Mouse (Mus musculus) limb, embryonic 14.5 days (tissue): ENCODE measurements around the gene Exoc3. TPM values are rescaled to one million over a fixed set of nuclear protein-coding genes. Genes with fewer than 3 reads are reported as not detected.

Source experiments
- ATAC-seq: fragments of 200-750 bp; cut with Nextera tagmentation; 2 replicates; pipeline ENCODE4 v1.8.0; 2017; ENCODE audit warnings: low read depth, moderate number of reproducible peaks, moderate TSS enrichment; ENCODE audit not compliant: low FRiP score
- DNase-seq: peaks from one replicate; pipeline ENCODE4 v3.0.0-alpha.2; 2015; ENCODE audit warnings: low spot score
- H3K27ac ChIP-seq: fragments of 300-500 bp; sonication (generic); replicated peaks from 2 replicates; pipeline ENCODE4 v1.5.1; 2014; ENCODE audit warnings: low read depth, mild to moderate bottlenecking, low read length, moderate library complexity, mixed read lengths
- H3K27me3 ChIP-seq: fragments of 300-500 bp; sonication (generic); 2 replicates; pipeline ENCODE4 v1.6.1; 2014; ENCODE audit warnings: low read length, mixed read lengths; ENCODE audit not compliant: control insufficient read depth, insufficient read depth
- H3K36me3 ChIP-seq: fragments of 300-500 bp; sonication (generic); 2 replicates; pipeline ENCODE4 v1.6.1; 2014; ENCODE audit warnings: mild to moderate bottlenecking, low read length, moderate library complexity, mixed read lengths; ENCODE audit not compliant: control insufficient read depth, insufficient read depth
- H3K4me1 ChIP-seq: fragments of 300-500 bp; sonication (generic); 2 replicates; pipeline ENCODE4 v1.6.1; 2014; ENCODE audit warnings: antibody characterized with exemption, low read length, mixed read lengths; ENCODE audit not compliant: control insufficient read depth, insufficient read depth
- H3K4me2 ChIP-seq: fragments of 300-500 bp; sonication (generic); replicated peaks from 2 replicates; pipeline ENCODE4 v1.6.1; 2014; ENCODE audit warnings: low read depth, mild to moderate bottlenecking, low read length, moderate library complexity; ENCODE audit not compliant: severe bottlenecking
- H3K4me3 ChIP-seq: fragments of 300-500 bp; sonication (generic); replicated peaks from 2 replicates; pipeline ENCODE4 v1.5.1; 2014; ENCODE audit warnings: low read length
- H3K9ac ChIP-seq: fragments of 300-500 bp; sonication (generic); 2 replicates; pipeline ENCODE4 v1.6.1; 2014; ENCODE audit warnings: mild to moderate bottlenecking, low read depth, low read length, moderate library complexity; ENCODE audit not compliant: severe bottlenecking
- H3K9me3 ChIP-seq: fragments of 300-500 bp; sonication (generic); 2 replicates; pipeline ENCODE4 v1.6.1; 2016; ENCODE audit warnings: low read length; ENCODE audit not compliant: control insufficient read depth
- POLR2A ChIP-seq: fragments of 200-500 bp; IDR thresholded peaks from 2 replicates; pipeline ENCODE4 v1.8.0; 2012; ENCODE audit warnings: inconsistent platforms, mild to moderate bottlenecking, moderate library complexity, borderline replicate concordance; ENCODE audit not compliant: insufficient read depth, insufficient read length; ENCODE audit errors: extremely low read depth
- whole genome bisulfite sequencing: fragments of 180-500 bp; shearing (Covaris S2); extraction: QIAGEN DNeasy Blood & Tissue Kit; methylation state at CpG from one replicate; pipeline ENCODE4 v1.1.7; 2014; 5-methylcytosine and 5-hydroxymethylcytosine counted together
- polyA plus RNA-seq, 2 experiments: library from polyadenylated mRNA; depleted of rRNA in 1 of 2; stranded (reverse) in 1 of 2; unstranded in 1 of 2; fragments of >200 nt; fragmentation: Nextera tagmentation in 1 of 2; extraction: Ambion mirVana in 1 of 2; gene quantifications; 2 replicates each; pipeline versions ENCODE4 v1.2.1 to v1.2.3; 2012 to 2014

Exoc3 gene
- polyA plus RNA-seq, 2 experiments, result 42.6 to 89.7 TPM

- Histone ChIP-seq H3K36me3 (no peaks in the 10 kb centered on the region), H3K9me3 (no peaks in the 10 kb centered on the region), H3K27me3 (no peaks in the 10 kb centered on the region), H3K4me3 (no peak overlapping the region), H3K27ac (no peak overlapping the region), H3K9ac (no peak overlapping the region), H3K4me2 (no peak overlapping the region), H3K4me1 (no peaks in the 10 kb centered on the region)
- WGBS, result 39% methylated on average over 1 of the region's 1 CpGs
- TF ChIP-seq POLR2A, result no peak
- DNase-seq (no peak), ATAC-seq (no peak)
Measured at GRCm38 (mm10) chr13:74220659-74221058, 12.1 kb upstream of the Exoc3 start.

GRCm38 (mm10) chr13:74218441-74218840 is 9.9 kb upstream of the Exoc3 start:
- ATAC-seq (no peak), DNase-seq (no peak)
- H3K9ac ChIP-seq, result no peak overlapping the region
- TF ChIP-seq POLR2A, result no peak
- WGBS, result 75% methylated on average over 3 of the region's 3 CpGs
- H3K27me3 ChIP-seq, result no peaks in the 10 kb centered on the region
- H3K4me1 ChIP-seq, result no peaks in the 10 kb centered on the region
- no peaks in the 10 kb centered on the region for H3K36me3 ChIP-seq
- H3K4me2 ChIP-seq, result no peak overlapping the region
- no peak overlapping the region for H3K4me3 ChIP-seq
- H3K9me3 ChIP-seq, result no peaks in the 10 kb centered on the region
- no peak overlapping the region for H3K27ac ChIP-seq

- 18% methylated on average over 12 of the region's 12 CpGs for WGBS
- H3K4me3 ChIP-seq, result peak overlapping the region; percentile 76
- peaks cover 13% of the 10 kb centered on the region; the same call in 1 of the 2 replicates for H3K4me1 ChIP-seq
- no peaks in the 10 kb centered on the region for H3K27me3 ChIP-seq
- no peak for DNase-seq
- peak overlapping the region; percentile 86 for H3K4me2 ChIP-seq
- H3K27ac ChIP-seq, result peak overlapping the region; percentile 44
- H3K9ac ChIP-seq, result peak overlapping the region; percentile 84
- TF ChIP-seq POLR2A, result no peak
- peak; percentile 42 for ATAC-seq
- no peaks in the 10 kb centered on the region for H3K9me3 ChIP-seq
- peaks cover 22% of the 10 kb centered on the region for H3K36me3 ChIP-seq
Measured at GRCm38 (mm10) chr13:74208986-74209345, 434 bp upstream of the Exoc3 start.

- 75% methylated on average over 3 of the region's 3 CpGs for WGBS
Measured at GRCm38 (mm10) chr13:74196451-74196850, 12.1 kb downstream of the Exoc3 start.

GRCm38 (mm10) chr13:74192613-74193012 is 15.9 kb downstream of the Exoc3 start:
- Histone ChIP-seq H3K27me3 (no peaks in the 10 kb centered on the region), H3K4me3 (no peak overlapping the region), H3K36me3 (peaks cover 72% of the 10 kb centered on the region), H3K27ac (no peak overlapping the region), H3K4me1 (no peaks in the 10 kb centered on the region), H3K9ac (no peak overlapping the region), H3K4me2 (no peak overlapping the region), H3K9me3 (no peaks in the 10 kb centered on the region)
- WGBS, result 78% methylated on average over 6 of the region's 6 CpGs
- DNase-seq (peak; percentile 59), ATAC-seq (no peak)
- no peak for TF ChIP-seq POLR2A

More at GRCm38 (mm10) chr13:74196451-74196850, 12.1 kb downstream of the Exoc3 start:
- Histone ChIP-seq H3K9ac (no peak overlapping the region), H3K27me3 (no peaks in the 10 kb centered on the region), H3K4me1 (no peaks in the 10 kb centered on the region), H3K27ac (no peak overlapping the region), H3K4me2 (no peak overlapping the region), H3K36me3 (peaks cover 59% of the 10 kb centered on the region), H3K9me3 (no peaks in the 10 kb centered on the region), H3K4me3 (no peak overlapping the region)
- ATAC-seq (no peak), DNase-seq (no peak)
- no peak for TF ChIP-seq POLR2A
